ENCODE assay signal across 8 mouse cellular contexts in the genomic region with DNA sequence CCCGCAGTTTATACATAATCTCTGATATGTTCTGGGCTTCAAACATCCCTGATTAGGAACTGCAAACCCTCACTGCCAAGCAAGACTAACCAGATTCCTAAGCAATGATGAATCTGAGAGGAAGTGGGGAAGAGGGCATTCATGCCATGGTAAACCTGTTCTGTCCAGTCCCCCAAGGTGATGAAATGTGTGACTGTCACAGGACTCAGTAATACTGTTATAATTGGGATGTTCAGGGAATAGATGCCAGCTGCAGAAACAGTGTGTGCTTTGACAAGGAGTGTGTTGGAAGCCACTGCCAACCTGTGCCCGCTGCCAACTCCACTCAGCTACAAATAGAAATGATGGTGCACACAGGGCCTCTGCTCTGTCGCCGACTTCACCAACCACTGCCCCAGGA.
DNase-seq lines count a peak whose midpoint lies in the region; ATAC-seq and TF ChIP-seq lines count a peak whose summit lies in the region.
"Had no signal": no experiment of that assay in that cellular context is flagged by ENCODE, and none has a peak within 500 bp of the region (broad histone marks: within the 10 kb centered on the region; RNA-seq: fewer than 3 reads in every experiment).

No protein-coding gene starts in this region.

- H3K4me2 ChIP-seq in kidney, postnatal 0 days (ENCODE audit: low read length), result no peak overlapping the region
- no peak overlapping the region for H3K4me2 ChIP-seq in midbrain, embryonic 15.5 days
- H3K4me2 ChIP-seq: lung, embryonic 14.5 days had no signal

- H3K9ac ChIP-seq in kidney, postnatal 0 days (ENCODE audit: low read depth, low read length), result no peak overlapping the region
- no peak overlapping the region for H3K9ac ChIP-seq in midbrain, embryonic 15.5 days
- H3K9ac ChIP-seq: lung, embryonic 14.5 days had no signal

- no peaks in the 10 kb centered on the region for H3K27me3 ChIP-seq in kidney, postnatal 0 days (ENCODE audit: insufficient read depth, low read length)
- no peaks in the 10 kb centered on the region for H3K27me3 ChIP-seq in midbrain, embryonic 15.5 days (replicated peaks)

- no peaks in the 10 kb centered on the region for H3K36me3 ChIP-seq in kidney, postnatal 0 days (ENCODE audit: insufficient read depth, low read length)
- H3K36me3 ChIP-seq in midbrain, embryonic 15.5 days (replicated peaks), result no peaks in the 10 kb centered on the region

- no peaks in the 10 kb centered on the region for H3K9me3 ChIP-seq in kidney, postnatal 0 days (replicated peaks; ENCODE audit: low read length)
- H3K9me3 ChIP-seq in midbrain, embryonic 15.5 days, result no peaks in the 10 kb centered on the region

- no peaks in the 10 kb centered on the region for H3K4me1 ChIP-seq in kidney, postnatal 0 days (replicated peaks; ENCODE audit: insufficient read depth, low read length)
- H3K4me1 ChIP-seq in midbrain, embryonic 15.5 days, result no peaks in the 10 kb centered on the region

- no peak for ATAC-seq in kidney, postnatal 0 days (replicated peaks; ENCODE audit: low FRiP score, low read depth)
- peak; percentile 78 for ATAC-seq in frontal cortex, adult (ENCODE audit: low TSS enrichment)
- no peak for ATAC-seq in midbrain, embryonic 15.5 days (replicated peaks)

- 84% methylated on average over 4 of the region's 4 CpGs for WGBS in kidney, postnatal 0 days
- 82% methylated on average over 4 of the region's 4 CpGs for WGBS in midbrain, embryonic 15.5 days

- TF ChIP-seq CTCF in kidney, postnatal 0 days (IDR thresholded peaks at IDR 0.05; ENCODE audit: low read depth), result no peak

- no peak overlapping the region for H3K27ac ChIP-seq in kidney, postnatal 0 days
- no peak overlapping the region for H3K27ac ChIP-seq in midbrain, embryonic 15.5 days

- peak; percentile 5 for DNase-seq in kidney, postnatal 0 days (ENCODE audit: low spot score)
- DNase-seq in kidney, postnatal 36 days, result no peak
- DNase-seq in layer of hippocampus, adult 11-12 months (ENCODE audit: low spot score), result peak; percentile 51
- peak; percentile 3 to 20 for DNase-seq in right cerebral cortex, postnatal 36 days (ENCODE audit: low spot score in 2 of 2)
- no peak for DNase-seq in kidney, postnatal 4 days
- DNase-seq: lung, embryonic 14.5 days had no signal

- no peak overlapping the region for H3K4me3 ChIP-seq in kidney, postnatal 0 days (replicated peaks; ENCODE audit: low read depth, low read length)
- no peak overlapping the region for H3K4me3 ChIP-seq in midbrain, embryonic 15.5 days

Comparison
In these comparisons a context has a peak if more than half of its experiments do, and no peak if none do; other contexts are left out.
1. DNase-seq: peak in kidney, postnatal 0 days (single experiment), layer of hippocampus, adult 11-12 months (single experiment) and right cerebral cortex, postnatal 36 days (2 of 2); none in kidney, postnatal 36 days (0 of 2) and kidney, postnatal 4 days (0 of 2).